Mouse (Mus musculus) stomach, embryonic 16.5 days (tissue): ENCODE results near the gene Lars2. TPM values are rescaled to one million over a fixed set of nuclear protein-coding genes. Genes with fewer than 3 reads are reported as not detected.

Experiments used
- ATAC-seq: fragments of 200-750 bp; cut with Nextera tagmentation; 2 replicates; pipeline ENCODE4 v1.8.0; 2017; ENCODE audit warnings: moderate number of reproducible peaks, moderate TSS enrichment; ENCODE audit not compliant: insufficient read depth, low FRiP score
- H3K27ac ChIP-seq: fragments of 300-500 bp; sonication (generic); 2 replicates; pipeline ENCODE4 v1.5.1; 2014; ENCODE audit warnings: low read length
- H3K27me3 ChIP-seq: fragments of 300-500 bp; sonication (generic); 2 replicates; pipeline ENCODE4 v1.6.1; 2014; ENCODE audit warnings: low read length, control low read depth, mixed read lengths; ENCODE audit not compliant: control insufficient read depth, insufficient read depth
- H3K36me3 ChIP-seq: fragments of 300-500 bp; sonication (generic); 2 replicates; pipeline ENCODE4 v1.6.1; 2014; ENCODE audit warnings: low read length; ENCODE audit not compliant: control insufficient read depth, insufficient read depth
- H3K4me1 ChIP-seq: fragments of 300-500 bp; sonication (generic); 2 replicates; pipeline ENCODE4 v1.6.1; 2014; ENCODE audit warnings: low read length, control low read depth, mixed read lengths; ENCODE audit not compliant: control insufficient read depth, insufficient read depth
- H3K4me2 ChIP-seq: fragments of 300-500 bp; sonication (generic); 2 replicates; pipeline ENCODE4 v1.6.1; 2014; ENCODE audit warnings: low read depth, low read length, mixed read lengths
- H3K4me3 ChIP-seq: fragments of 300-500 bp; sonication (generic); replicated peaks from 2 replicates; pipeline ENCODE4 v1.5.1; 2014; ENCODE audit warnings: mild to moderate bottlenecking, low read length
- H3K9ac ChIP-seq: fragments of 300-500 bp; sonication (generic); 2 replicates; pipeline ENCODE4 v1.6.1; 2014; ENCODE audit warnings: low read length
- H3K9me3 ChIP-seq: fragments of 300-500 bp; sonication (generic); replicated peaks from 2 replicates; pipeline ENCODE4 v1.6.1; 2016; ENCODE audit warnings: low read length, control low read depth; ENCODE audit not compliant: control insufficient read depth
- WGBS: fragments of 180-500 bp; shearing (Covaris S2); extraction: QIAGEN DNeasy Blood & Tissue Kit; methylation state at CpG from one replicate; pipeline ENCODE4 v1.1.7; 2014; 5-methylcytosine and 5-hydroxymethylcytosine counted together
- polyA plus RNA-seq: library from polyadenylated mRNA; unstranded; fragments of >200 nt; fragmentation: Nextera tagmentation; extraction: Ambion mirVana; gene quantifications from 2 replicates; pipeline ENCODE4 v1.2.1, GENCODE M21; 2015

The Lars2 gene
- polyA plus RNA-seq, 1 experiment from 2014 or later, result 882 TPM

GRCm38 (mm10) chr9:123490930-123491329 is 124.2 kb downstream of the Lars2 start:
- WGBS, result 43% methylated on average over 5 of the region's 5 CpGs
- peaks cover 60% of the 10 kb centered on the region for H3K4me1 ChIP-seq
- no peaks in the 10 kb centered on the region for H3K27me3 ChIP-seq
- no peak overlapping the region for H3K4me3 ChIP-seq
- H3K27ac ChIP-seq, result peak overlapping the region; percentile 76
- H3K36me3 ChIP-seq, result no peaks in the 10 kb centered on the region
- no peak overlapping the region for H3K9ac ChIP-seq
- peak overlapping the region; percentile 9; the same call in 1 of the 2 replicates for H3K4me2 ChIP-seq
- ATAC-seq, result peak; percentile 71; the same call in 1 of the 2 replicates
- no peaks in the 10 kb centered on the region for H3K9me3 ChIP-seq

- Histone ChIP-seq H3K4me3 (no peak overlapping the region), H3K27me3 (no peaks in the 10 kb centered on the region), H3K27ac (peak overlapping the region; percentile 47; the same call in 1 of the 2 replicates), H3K36me3 (no peaks in the 10 kb centered on the region), H3K9ac (no peak overlapping the region), H3K4me1 (peaks cover 56% of the 10 kb centered on the region), H3K9me3 (no peaks in the 10 kb centered on the region), H3K4me2 (no peak overlapping the region)
- 52% methylated on average over 9 of the region's 9 CpGs for WGBS
- peak; percentile 73 for ATAC-seq
Observed at GRCm38 (mm10) chr9:123491917-123492585, 125.3 kb downstream of the Lars2 start.

DNA sequence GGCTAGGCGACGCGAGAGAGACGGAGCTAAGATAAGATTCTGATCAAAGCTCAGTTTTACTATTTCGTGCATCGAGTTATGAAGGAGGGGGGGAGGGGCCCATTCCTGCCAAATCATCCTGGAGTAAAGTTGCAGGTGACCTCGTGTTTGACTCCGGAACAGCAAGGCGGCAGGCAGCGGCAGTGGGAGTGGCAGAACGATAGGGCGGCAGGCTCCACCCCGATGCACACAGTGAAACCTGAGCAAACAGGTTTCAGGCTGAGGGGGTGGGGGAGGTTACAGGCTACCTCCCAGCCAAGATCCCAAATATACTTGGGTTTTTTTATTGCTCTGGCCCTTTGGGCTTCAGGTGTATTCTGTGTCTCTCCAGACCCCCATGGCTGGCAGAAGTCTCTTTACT is 129.9 kb downstream of the Lars2 start:
- 11% methylated on average over 13 of the region's 13 CpGs for WGBS
- Histone ChIP-seq H3K9me3 (no peaks in the 10 kb centered on the region), H3K4me3 (peak overlapping the region; percentile 6; the same call in 1 of the 2 replicates), H3K36me3 (no peaks in the 10 kb centered on the region; the same call in 1 of the 2 replicates), H3K4me1 (peaks cover 21% of the 10 kb centered on the region), H3K9ac (peak overlapping the region; percentile 21; the same call in 1 of the 2 replicates), H3K4me2 (peak overlapping the region; percentile 38), H3K27me3 (no peaks in the 10 kb centered on the region), H3K27ac (peak overlapping the region; percentile 75)
- peak; percentile 52; the same call in 1 of the 2 replicates for ATAC-seq

DNA sequence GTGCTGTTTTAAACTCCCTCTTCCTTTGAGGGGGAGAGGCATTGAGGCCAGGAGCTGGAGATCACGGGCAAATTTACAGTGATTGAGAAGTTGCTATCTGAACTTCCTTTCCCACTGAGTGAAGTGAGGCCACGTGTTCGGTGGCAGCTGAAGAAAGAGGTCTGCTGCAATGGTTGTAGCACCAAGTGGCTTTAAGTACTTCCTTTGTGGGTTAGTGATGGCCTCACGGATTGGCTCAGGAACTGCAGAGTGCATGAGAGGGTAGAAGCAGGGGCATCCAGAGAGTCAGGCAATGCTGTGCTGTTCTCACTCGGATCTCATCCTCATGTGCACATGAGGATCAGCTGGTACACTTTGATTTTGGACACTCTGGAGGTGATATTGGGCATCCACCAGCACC is 131.2 kb downstream of the Lars2 start:
- ATAC-seq, result no peak
- no peaks in the 10 kb centered on the region for H3K27me3 ChIP-seq
- H3K36me3 ChIP-seq, result no peaks in the 10 kb centered on the region; the same call in 1 of the 2 replicates
- no peak overlapping the region for H3K4me2 ChIP-seq
- no peak overlapping the region for H3K4me3 ChIP-seq
- H3K4me1 ChIP-seq, result peaks cover 9% of the 10 kb centered on the region
- 63% methylated on average over 5 of the region's 5 CpGs for WGBS
- H3K27ac ChIP-seq, result no peak overlapping the region
- no peak overlapping the region for H3K9ac ChIP-seq
- no peaks in the 10 kb centered on the region for H3K9me3 ChIP-seq

DNA sequence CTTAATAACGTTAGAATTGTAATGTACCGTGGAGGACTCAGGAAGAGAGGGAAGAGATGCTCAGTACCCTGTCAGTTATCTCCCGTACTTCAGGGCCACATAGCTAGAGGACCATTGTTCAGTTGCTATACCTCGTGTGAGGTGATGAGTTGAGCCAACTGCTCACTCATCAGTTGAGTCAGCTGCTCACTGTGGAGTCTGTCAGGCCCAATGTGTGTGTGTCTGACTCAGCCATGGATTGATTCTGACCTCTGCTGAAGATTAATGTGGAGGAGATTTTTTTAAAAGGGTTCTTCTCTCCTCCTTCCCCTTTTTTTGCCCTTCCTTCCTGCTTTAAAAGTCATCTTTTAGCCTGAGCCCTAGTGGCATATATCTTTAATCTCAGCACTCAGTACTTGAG is 133.8 kb downstream of the Lars2 start:
- 82% methylated on average over 4 of the region's 4 CpGs for WGBS
- no peak overlapping the region for H3K4me3 ChIP-seq

DNA sequence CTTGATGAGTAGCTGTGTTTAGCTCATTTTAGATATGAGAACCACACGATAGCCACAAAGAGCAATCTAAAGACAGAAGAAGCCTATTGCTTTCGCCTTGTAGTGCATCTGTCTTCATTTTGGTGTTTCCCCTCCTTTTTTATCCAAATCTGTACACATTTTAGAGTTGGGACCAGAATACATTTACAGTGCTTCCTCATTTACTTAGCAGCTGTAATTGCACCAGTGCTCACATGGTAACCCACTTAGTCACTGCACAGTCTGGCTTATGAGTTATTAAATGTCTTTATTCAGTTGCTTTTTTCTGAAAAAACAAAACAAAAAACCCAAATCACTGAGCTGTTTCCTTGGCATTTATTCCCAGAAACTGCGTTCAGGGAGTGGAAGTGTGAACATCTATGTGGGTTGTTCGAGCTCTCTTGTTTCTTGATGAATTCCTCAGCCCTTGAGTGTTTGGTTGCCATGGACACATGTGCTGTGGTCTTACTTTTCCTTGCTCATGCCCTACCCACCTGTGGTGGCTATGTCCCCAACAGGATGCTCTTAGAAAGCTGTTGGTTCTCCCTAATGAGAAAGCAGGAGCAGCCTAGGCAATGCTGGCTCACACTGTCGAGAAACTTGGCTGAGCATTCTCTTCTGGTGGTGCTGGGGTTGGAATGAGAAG is 136.6 kb downstream of the Lars2 start:
- Histone ChIP-seq H3K4me3 (no peak overlapping the region), H3K27ac (no peak overlapping the region)

More for the DNA sequence above, 133.8 kb downstream of the Lars2 start:
- no peak for ATAC-seq
- Histone ChIP-seq H3K27ac (no peak overlapping the region), H3K4me1 (peaks cover 12% of the 10 kb centered on the region), H3K9ac (no peak overlapping the region), H3K4me2 (no peak overlapping the region), H3K36me3 (no peaks in the 10 kb centered on the region; the same call in 1 of the 2 replicates), H3K27me3 (no peaks in the 10 kb centered on the region), H3K9me3 (no peaks in the 10 kb centered on the region)

GRCm38 (mm10) chr9:123504325-123504724 is 137.6 kb downstream of the Lars2 start:
- peak; percentile 72; the same call in 1 of the 2 replicates for ATAC-seq
- Histone ChIP-seq H3K9me3 (no peaks in the 10 kb centered on the region), H3K4me3 (no peak overlapping the region), H3K4me1 (peaks cover 16% of the 10 kb centered on the region), H3K4me2 (no peak overlapping the region), H3K9ac (no peak overlapping the region), H3K27ac (no peak overlapping the region), H3K27me3 (no peaks in the 10 kb centered on the region), H3K36me3 (no peaks in the 10 kb centered on the region; the same call in 1 of the 2 replicates)
- WGBS, result 20% methylated on average over 2 of the region's 2 CpGs

More for the DNA sequence above, 136.6 kb downstream of the Lars2 start:
- peaks cover 16% of the 10 kb centered on the region for H3K4me1 ChIP-seq
- H3K27me3 ChIP-seq, result no peaks in the 10 kb centered on the region
- WGBS, result 82% methylated on average over 5 of the region's 5 CpGs
- no peak for ATAC-seq
- no peaks in the 10 kb centered on the region for H3K9me3 ChIP-seq
- no peak overlapping the region for H3K4me2 ChIP-seq
- no peak overlapping the region for H3K9ac ChIP-seq
- no peaks in the 10 kb centered on the region; the same call in 1 of the 2 replicates for H3K36me3 ChIP-seq

DNA sequence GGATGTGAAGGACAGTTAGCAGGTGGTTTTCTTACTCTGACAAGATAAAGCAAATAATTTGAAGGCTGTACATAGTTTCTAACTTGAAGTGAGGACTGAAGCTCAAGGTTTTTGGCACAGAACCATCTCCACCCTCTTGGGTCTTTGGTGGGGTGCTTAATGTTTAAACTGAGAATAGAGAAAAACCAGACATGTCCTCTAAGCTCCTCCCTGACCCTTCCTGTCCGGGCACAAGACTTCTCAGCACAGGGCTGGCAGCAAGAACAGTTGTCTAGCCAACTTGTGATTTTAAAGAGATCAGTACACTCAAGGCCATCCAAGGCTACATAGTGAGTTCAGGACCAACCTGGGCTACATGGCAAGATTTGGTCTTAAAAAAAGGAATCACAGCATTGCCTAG is 138.9 kb downstream of the Lars2 start:
- ATAC-seq, result no peak
- Histone ChIP-seq H3K27me3 (no peaks in the 10 kb centered on the region), H3K4me1 (peaks cover 23% of the 10 kb centered on the region), H3K9me3 (no peaks in the 10 kb centered on the region), H3K4me3 (no peak overlapping the region), H3K36me3 (no peaks in the 10 kb centered on the region; the same call in 1 of the 2 replicates), H3K9ac (no peak overlapping the region), H3K4me2 (no peak overlapping the region), H3K27ac (peak overlapping the region; percentile 67)
- WGBS, result 20% methylated on average over 1 of the region's 1 CpGs
